Mouse (Mus musculus): ENCODE data around the gene Lrrc29. TPM values are rescaled to one million over a fixed set of nuclear protein-coding genes. Genes with fewer than 3 reads are reported as not detected.

The Lrrc29 gene
- total RNA-seq, 2 experiments from 2014 or later: 4.0 to 5.0 TPM

DNA sequence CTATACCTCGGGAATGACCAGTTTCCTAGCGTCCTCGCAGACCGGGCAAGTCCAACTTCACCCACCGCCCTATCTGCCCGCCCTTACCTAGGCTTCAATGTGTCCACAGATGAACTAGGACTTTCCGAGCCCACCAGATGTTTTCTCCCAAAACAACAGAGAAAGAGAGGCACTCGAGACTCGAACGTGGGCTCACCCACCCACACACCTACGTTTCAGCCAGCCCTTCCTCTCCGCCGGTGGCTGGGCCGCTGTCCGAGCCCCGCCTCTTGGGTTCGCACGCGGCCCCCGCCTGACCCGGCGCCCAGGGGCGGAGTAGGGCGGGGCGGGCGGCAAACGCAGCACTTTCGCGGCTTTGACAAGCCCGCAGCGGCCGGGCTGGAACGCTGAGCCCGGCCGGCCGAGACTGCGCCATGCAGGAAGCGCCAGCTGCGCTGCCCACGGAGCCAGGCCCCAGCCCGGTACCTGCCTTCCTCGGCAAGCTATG lies 56.6 kb downstream of the Lrrc29 start, which contains the start of gene Hsf4:
Gene Hsf4 (plus strand): TSS at position 341 of the 487 bp plus-strand sequence.
- intact Hi-C loops (cut with DNase I): no loop called here

GRCm38 (mm10) chr8:105269075-105269458 lies 57.0 kb downstream of the Lrrc29 start:
- intact Hi-C loops (cut with DNase I): no loop called here
- DNase-seq: no peak

More for the DNA sequence above, 56.6 kb downstream of the Lrrc29 start, which contains the start of gene Hsf4:
- no peak for DNase-seq

GRCm38 (mm10) chr8:105268342-105269074 lies 57.6 kb downstream of the Lrrc29 start:
- DNase-seq: peak; percentile 82
- intact Hi-C loops (cut with DNase I): no loop called here

DNA sequence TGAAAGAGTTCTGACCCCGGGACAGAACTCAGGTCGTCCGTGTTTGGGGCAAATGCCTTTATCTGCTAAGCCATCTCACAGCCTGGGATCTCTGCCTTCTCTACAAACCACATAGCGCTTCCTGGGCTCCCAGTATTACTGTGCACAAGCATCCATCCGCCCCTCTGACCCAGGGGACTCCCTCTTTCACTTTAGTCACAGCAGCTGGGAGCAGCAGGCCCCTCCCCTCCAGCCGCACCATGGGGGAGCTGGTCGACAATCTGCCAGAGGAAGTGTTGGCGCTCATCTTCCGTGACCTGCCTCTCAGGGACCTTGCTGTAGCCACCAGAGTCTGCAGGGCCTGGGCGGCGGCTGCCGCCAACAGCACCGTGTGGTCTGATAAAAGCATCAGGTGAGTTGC lies 59.3 kb downstream of the Lrrc29 start:
- DNase-seq: no peak
- intact Hi-C loops (cut with DNase I): no loop called here

DNA sequence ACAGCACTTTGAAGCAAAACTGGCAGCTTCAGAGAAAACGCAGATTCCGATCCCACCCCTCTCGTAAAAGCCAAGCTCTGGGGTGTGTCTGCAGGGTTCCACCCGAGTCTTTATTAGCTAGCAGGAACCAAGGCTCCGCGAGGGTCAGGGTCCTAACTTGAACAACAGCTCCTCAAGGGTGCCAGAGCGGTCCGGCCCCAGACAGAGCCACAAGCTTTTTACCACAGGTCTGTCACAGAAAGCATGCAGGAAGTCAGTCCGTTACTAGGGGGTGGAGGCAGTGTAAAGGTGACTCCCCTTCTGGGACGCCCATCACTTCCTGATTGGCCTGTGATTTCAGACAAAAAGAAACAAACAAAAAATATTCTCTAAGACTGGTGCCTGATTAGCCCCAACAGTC lies 61.0 kb downstream of the Lrrc29 start:
- intact Hi-C loops (cut with DNase I): no loop called here
- DNase-seq: no peak

DNA sequence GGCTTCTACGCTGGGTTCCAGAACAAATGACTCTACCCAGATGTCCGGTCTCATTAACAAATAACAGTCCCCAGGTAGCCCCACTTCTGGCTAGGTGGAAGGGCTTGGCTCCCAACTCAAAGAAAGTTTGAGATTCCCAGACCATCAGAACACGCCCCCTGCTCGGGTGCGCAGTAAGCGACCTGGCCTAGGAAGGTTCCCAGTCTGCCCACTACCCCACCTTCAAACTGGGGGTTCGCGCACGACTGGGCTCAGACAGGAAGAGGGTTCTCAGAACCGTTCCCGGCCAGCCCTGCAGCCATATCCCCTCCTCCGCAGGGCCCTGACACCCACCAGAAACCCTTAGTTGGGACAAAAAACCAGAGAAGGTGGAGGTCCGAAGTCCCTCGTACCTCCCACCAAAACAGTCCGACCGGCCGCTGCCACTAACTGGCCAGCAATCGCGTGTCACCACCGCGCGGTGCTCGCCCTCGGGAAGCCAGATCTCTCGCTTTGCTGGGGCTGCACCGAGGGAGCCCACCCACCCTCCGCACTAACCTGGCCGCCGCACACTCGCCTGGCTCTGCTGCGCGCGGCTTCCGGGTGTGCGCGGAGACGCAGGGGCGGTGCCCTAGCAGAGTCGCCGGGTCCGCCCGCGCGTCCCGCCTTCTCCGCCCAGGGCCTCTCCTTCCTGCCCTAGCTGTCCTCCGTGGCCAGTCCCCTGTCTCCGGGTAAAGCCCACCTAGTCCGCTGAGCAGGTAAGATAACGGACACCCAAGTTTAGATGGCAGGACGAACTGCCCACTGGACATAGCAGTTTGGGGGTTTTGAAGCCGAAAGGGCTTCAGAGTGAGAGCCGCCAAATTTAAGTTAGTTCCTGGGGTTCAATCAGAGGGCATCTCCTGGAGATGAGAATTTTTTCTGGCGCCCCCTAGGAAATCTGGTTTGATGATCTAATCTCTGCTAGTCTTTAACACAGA lies 61.8 kb downstream of the Lrrc29 start, which contains the start of the genes Tradd and Fbxl8:
Gene Tradd (minus strand): TSS at position 586 of the 959 bp plus-strand sequence.
Gene Fbxl8 (plus strand): TSS at position 625 of the 959 bp plus-strand sequence.
- DNase-seq: peak; percentile 41
- intact Hi-C loops (cut with DNase I): no loop called here

DNA sequence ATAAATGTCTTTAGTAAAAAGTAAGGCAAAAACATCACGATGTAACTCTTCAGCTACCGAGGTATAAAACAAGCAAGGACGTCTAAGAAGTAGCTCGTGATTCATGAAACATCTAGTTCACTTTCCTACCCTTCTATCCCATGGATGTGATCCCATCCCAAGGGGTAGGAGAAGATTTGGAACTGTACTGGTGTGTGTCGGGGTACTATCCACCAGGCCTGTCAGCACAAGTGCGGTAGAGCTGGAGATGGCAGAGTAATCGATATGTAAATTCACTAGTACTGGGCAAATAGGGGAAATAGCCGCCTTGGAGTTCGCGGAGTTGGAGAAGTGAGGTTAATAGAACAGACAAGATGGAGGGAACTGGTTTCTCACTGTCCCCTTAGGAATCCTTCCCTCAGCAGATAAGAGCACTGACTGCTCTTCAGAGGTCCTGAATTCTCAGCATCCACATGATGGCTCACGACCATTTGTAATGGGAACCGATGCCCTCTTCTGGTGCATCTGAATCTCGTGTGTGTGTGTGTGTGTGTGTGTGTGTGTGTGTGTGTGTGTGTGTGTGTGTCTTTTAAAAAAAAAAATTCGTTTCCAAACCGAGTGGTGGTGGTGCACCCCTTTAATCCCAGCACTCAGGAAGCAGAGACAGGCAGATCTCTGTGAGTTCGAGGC lies 62.7 kb downstream of the Lrrc29 start:
- DNase-seq: no peak
- intact Hi-C loops (cut with DNase I): no loop called here

Small RNA genes lying within 50 kb of the gene (microRNA-seq; reads per million reads assigned to microRNA genes)
- gene Gm27320: not detected
- gene Mir328: 2,366 reads per million, percentile 84 among the genes with 10 or more reads in this experiment

Other genes with a start within 250 kb of the Lrrc29 start
- gene Ces3b, start 242.5 kb downstream of the Lrrc29 start, total RNA-seq (2021): not detected
- gene Ces4a, start 194.5 kb downstream of the Lrrc29 start, total RNA-seq (2021): not detected
- gene Cbfb, start 155.6 kb downstream of the Lrrc29 start, total RNA-seq (2021): 10 to 100 TPM; 39.0 to 47.0 TPM
- 10 to 100 TPM; 30.9 to 33.0 TPM for gene D230025D16Rik, start 101.1 kb downstream of the Lrrc29 start, total RNA-seq (2021)
- gene B3gnt9, start 71.1 kb downstream of the Lrrc29 start, total RNA-seq (2021): 1 to 10 TPM; 4.2 to 4.7 TPM
- gene Tradd, start 61.7 kb downstream of the Lrrc29 start, total RNA-seq (2021): 10 to 100 TPM in 1 of 2 experiments, 1 to 10 TPM in 1; 9.2 to 11.1 TPM
- gene Fbxl8, start 61.6 kb downstream of the Lrrc29 start, total RNA-seq (2021): under 1 TPM; 0.60 to 0.84 TPM
- gene Hsf4, start 56.5 kb downstream of the Lrrc29 start, total RNA-seq (2021): under 1 TPM; 0.28 to 0.50 TPM
- 1 to 10 TPM; 1.1 to 1.5 TPM for gene Nol3, start 50.1 kb downstream of the Lrrc29 start, total RNA-seq (2021)
- 100 to 1,000 TPM; 183 TPM for gene 4931428F04Rik, start 36.4 kb downstream of the Lrrc29 start, total RNA-seq (2021)
- 1 to 10 TPM; 6.0 to 7.2 TPM for gene Exoc3l, start 30.2 kb downstream of the Lrrc29 start, total RNA-seq (2021)
- gene E2f4, start 28.6 kb downstream of the Lrrc29 start, total RNA-seq (2021): 10 to 100 TPM; 33.7 to 33.8 TPM
- gene Elmo3, start 20.7 kb downstream of the Lrrc29 start, total RNA-seq (2021): 1 to 10 TPM in 1 of 2 experiments, under 1 TPM in 1; 0.85 to 1.1 TPM
- gene Tmem208, start 76 bp upstream of the Lrrc29 start, total RNA-seq (2021): 10 to 100 TPM; 53.7 to 58.3 TPM
- gene Fhod1, start 21.7 kb upstream of the Lrrc29 start, total RNA-seq (2021): 1 to 10 TPM; 2.8 to 3.6 TPM
- 10 to 100 TPM; 32.6 to 37.0 TPM for gene Slc9a5, start 22.6 kb upstream of the Lrrc29 start, total RNA-seq (2021)
- 1 to 10 TPM; 5.4 to 8.3 TPM for gene Plekhg4, start 47.0 kb upstream of the Lrrc29 start, total RNA-seq (2021)
- gene Kctd19, start 87.2 kb upstream of the Lrrc29 start, total RNA-seq (2021): not detected
- under 1 TPM; 0.40 to 0.64 TPM for gene Lrrc36, start 87.3 kb upstream of the Lrrc29 start, total RNA-seq (2021)
- 10 to 100 TPM; 67.5 to 67.6 TPM for gene Tppp3, start 145.2 kb upstream of the Lrrc29 start, total RNA-seq (2021)
- 10 to 100 TPM; 16.6 to 21.3 TPM for gene Zdhhc1, start 170.6 kb upstream of the Lrrc29 start, total RNA-seq (2021)
- not detected for gene Hsd11b2, start 192.5 kb upstream of the Lrrc29 start, total RNA-seq (2021)
- gene Atp6v0d1, start 239.8 kb upstream of the Lrrc29 start, total RNA-seq (2021): 100 to 1,000 TPM; 255 to 260 TPM

Data from left cerebral cortex, postnatal 4 days (tissue).